Mouse (Mus musculus): ENCODE data around the gene Itga5. TPM values are rescaled to one million over a fixed set of nuclear protein-coding genes. Genes with fewer than 3 reads are reported as not detected.

Gene Itga5
- polyA plus RNA-seq, 1 experiment from 2014 or later, result 6.3 TPM

- 58% methylated on average over 3 of the region's 3 CpGs for WGBS
- Histone ChIP-seq H3K27ac (ENCODE audit: low read depth, low read length) (no peak overlapping the region), H3K36me3 (ENCODE audit: control insufficient read depth, insufficient read depth, low read length) (no peaks in the 10 kb centered on the region), H3K9me3 (ENCODE audit: control insufficient read depth, low read length) (no peaks in the 10 kb centered on the region), H3K4me1 (ENCODE audit: control insufficient read depth, insufficient read depth, low read depth, low read length) (peaks cover 4% of the 10 kb centered on the region), H3K4me2 (ENCODE audit: low read length) (no peak overlapping the region), H3K4me3 (ENCODE audit: low read length) (no peak overlapping the region), H3K27me3 (replicated peaks; ENCODE audit: control insufficient read depth, insufficient read depth, low read length) (no peaks in the 10 kb centered on the region), H3K9ac (ENCODE audit: low read depth, low read length) (no peak overlapping the region)
- 0 out of 2 replicates have a peak, but pooled peaks have one; percentile 17 for ATAC-seq
These were observed 12.2 kb upstream of the Itga5 start for GRCm38 (mm10) chr15:103378665-103379356.

GRCm38 (mm10) chr15:103377752-103378664 lies 11.4 kb upstream of the Itga5 start:
- H3K9me3 ChIP-seq (ENCODE audit: control insufficient read depth, low read length), result no peaks in the 10 kb centered on the region
- H3K4me1 ChIP-seq (ENCODE audit: control insufficient read depth, insufficient read depth, low read depth, low read length), result peaks cover 4% of the 10 kb centered on the region
- ATAC-seq, result no peak
- no peak overlapping the region for H3K4me2 ChIP-seq (ENCODE audit: low read length)
- no peak overlapping the region for H3K27ac ChIP-seq (ENCODE audit: low read depth, low read length)
- H3K27me3 ChIP-seq (replicated peaks; ENCODE audit: control insufficient read depth, insufficient read depth, low read length), result no peaks in the 10 kb centered on the region
- H3K36me3 ChIP-seq (ENCODE audit: control insufficient read depth, insufficient read depth, low read length), result no peaks in the 10 kb centered on the region
- H3K4me3 ChIP-seq (ENCODE audit: low read length), result no peak overlapping the region
- 68% methylated on average over 3 of the region's 3 CpGs for WGBS
- H3K9ac ChIP-seq (ENCODE audit: low read depth, low read length), result no peak overlapping the region

GRCm38 (mm10) chr15:103376837-103377269 lies 10.3 kb upstream of the Itga5 start:
- H3K9me3 ChIP-seq (ENCODE audit: control insufficient read depth, low read length), result no peaks in the 10 kb centered on the region
- no peak overlapping the region for H3K27ac ChIP-seq (ENCODE audit: low read depth, low read length)
- H3K4me2 ChIP-seq (ENCODE audit: low read length), result no peak overlapping the region
- no peaks in the 10 kb centered on the region for H3K27me3 ChIP-seq (replicated peaks; ENCODE audit: control insufficient read depth, insufficient read depth, low read length)
- H3K4me3 ChIP-seq (ENCODE audit: low read length), result no peak overlapping the region
- ATAC-seq, result no peak
- WGBS, result 54% methylated on average over 8 of the region's 8 CpGs
- no peak overlapping the region for H3K9ac ChIP-seq (ENCODE audit: low read depth, low read length)
- no peaks in the 10 kb centered on the region for H3K36me3 ChIP-seq (ENCODE audit: control insufficient read depth, insufficient read depth, low read length)
- peaks cover 4% of the 10 kb centered on the region for H3K4me1 ChIP-seq (ENCODE audit: control insufficient read depth, insufficient read depth, low read depth, low read length)

GRCm38 (mm10) chr15:103375112-103375800 lies 8.7 kb upstream of the Itga5 start:
- H3K4me1 ChIP-seq (ENCODE audit: control insufficient read depth, insufficient read depth, low read depth, low read length), result peaks cover 4% of the 10 kb centered on the region
- H3K4me2 ChIP-seq (ENCODE audit: low read length), result no peak overlapping the region
- no peaks in the 10 kb centered on the region for H3K36me3 ChIP-seq (ENCODE audit: control insufficient read depth, insufficient read depth, low read length)
- H3K4me3 ChIP-seq (ENCODE audit: low read length), result no peak overlapping the region
- H3K27ac ChIP-seq (ENCODE audit: low read depth, low read length), result no peak overlapping the region
- H3K27me3 ChIP-seq (replicated peaks; ENCODE audit: control insufficient read depth, insufficient read depth, low read length), result no peaks in the 10 kb centered on the region
- no peak for ATAC-seq
- 84% methylated on average over 4 of the region's 4 CpGs for WGBS
- H3K9ac ChIP-seq (ENCODE audit: low read depth, low read length), result no peak overlapping the region
- no peaks in the 10 kb centered on the region for H3K9me3 ChIP-seq (ENCODE audit: control insufficient read depth, low read length)

- peaks cover 4% of the 10 kb centered on the region for H3K4me1 ChIP-seq (ENCODE audit: control insufficient read depth, insufficient read depth, low read depth, low read length)
- no peak for ATAC-seq
- H3K9me3 ChIP-seq (ENCODE audit: control insufficient read depth, low read length), result no peaks in the 10 kb centered on the region
- no peak overlapping the region for H3K27ac ChIP-seq (ENCODE audit: low read depth, low read length)
- no peaks in the 10 kb centered on the region; the same call in 1 of the 2 replicates for H3K27me3 ChIP-seq (replicated peaks; ENCODE audit: control insufficient read depth, insufficient read depth, low read length)
- no peak overlapping the region for H3K4me2 ChIP-seq (ENCODE audit: low read length)
- no peak overlapping the region for H3K4me3 ChIP-seq (ENCODE audit: low read length)
- H3K36me3 ChIP-seq (ENCODE audit: control insufficient read depth, insufficient read depth, low read length), result no peaks in the 10 kb centered on the region
- H3K9ac ChIP-seq (ENCODE audit: low read depth, low read length), result no peak overlapping the region
These were observed 5.9 kb upstream of the Itga5 start for GRCm38 (mm10) chr15:103372461-103372860.

- Histone ChIP-seq H3K27me3 (replicated peaks; ENCODE audit: control insufficient read depth, insufficient read depth, low read length) (peaks cover 2% of the 10 kb centered on the region; the same call in 1 of the 2 replicates), H3K27ac (ENCODE audit: low read depth, low read length) (no peak overlapping the region), H3K4me3 (ENCODE audit: low read length) (no peak overlapping the region), H3K9ac (ENCODE audit: low read depth, low read length) (no peak overlapping the region), H3K36me3 (ENCODE audit: control insufficient read depth, insufficient read depth, low read length) (no peaks in the 10 kb centered on the region), H3K9me3 (ENCODE audit: control insufficient read depth, low read length) (no peaks in the 10 kb centered on the region), H3K4me2 (ENCODE audit: low read length) (no peak overlapping the region), H3K4me1 (ENCODE audit: control insufficient read depth, insufficient read depth, low read depth, low read length) (peaks cover 4% of the 10 kb centered on the region)
- ATAC-seq, result no peak
- WGBS, result 89% methylated on average over 1 of the region's 1 CpGs
These were observed 5.2 kb upstream of the Itga5 start for GRCm38 (mm10) chr15:103371741-103372140.

GRCm38 (mm10) chr15:103371208-103371607 lies 4.6 kb upstream of the Itga5 start:
- Histone ChIP-seq H3K4me3 (ENCODE audit: low read length) (no peak overlapping the region), H3K36me3 (ENCODE audit: control insufficient read depth, insufficient read depth, low read length) (no peaks in the 10 kb centered on the region), H3K4me2 (ENCODE audit: low read length) (no peak overlapping the region), H3K27ac (ENCODE audit: low read depth, low read length) (no peak overlapping the region), H3K27me3 (replicated peaks; ENCODE audit: control insufficient read depth, insufficient read depth, low read length) (peaks cover 4% of the 10 kb centered on the region; the same call in 1 of the 2 replicates), H3K4me1 (ENCODE audit: control insufficient read depth, insufficient read depth, low read depth, low read length) (peaks cover 8% of the 10 kb centered on the region), H3K9ac (ENCODE audit: low read depth, low read length) (no peak overlapping the region), H3K9me3 (ENCODE audit: control insufficient read depth, low read length) (no peaks in the 10 kb centered on the region)
- no peak for ATAC-seq
- 44% methylated on average over 2 of the region's 2 CpGs for WGBS

- H3K4me1 ChIP-seq (ENCODE audit: control insufficient read depth, insufficient read depth, low read depth, low read length), result peaks cover 15% of the 10 kb centered on the region
- H3K27ac ChIP-seq (ENCODE audit: low read depth, low read length), result no peak overlapping the region
- no peak overlapping the region for H3K4me2 ChIP-seq (ENCODE audit: low read length)
- H3K27me3 ChIP-seq (replicated peaks; ENCODE audit: control insufficient read depth, insufficient read depth, low read length), result peaks cover 4% of the 10 kb centered on the region; the same call in 1 of the 2 replicates
- no peak for ATAC-seq
- H3K36me3 ChIP-seq (ENCODE audit: control insufficient read depth, insufficient read depth, low read length), result no peaks in the 10 kb centered on the region
- 56% methylated on average over 4 of the region's 4 CpGs for WGBS
- no peak overlapping the region for H3K4me3 ChIP-seq (ENCODE audit: low read length)
- no peaks in the 10 kb centered on the region for H3K9me3 ChIP-seq (ENCODE audit: control insufficient read depth, low read length)
- no peak overlapping the region for H3K9ac ChIP-seq (ENCODE audit: low read depth, low read length)
These were observed 3.9 kb upstream of the Itga5 start for GRCm38 (mm10) chr15:103370462-103370861.

- Histone ChIP-seq H3K4me3 (ENCODE audit: low read length) (no peak overlapping the region), H3K27me3 (replicated peaks; ENCODE audit: control insufficient read depth, insufficient read depth, low read length) (peaks cover 4% of the 10 kb centered on the region; the same call in 1 of the 2 replicates), H3K4me2 (ENCODE audit: low read length) (no peak overlapping the region), H3K9me3 (ENCODE audit: control insufficient read depth, low read length) (no peaks in the 10 kb centered on the region), H3K27ac (ENCODE audit: low read depth, low read length) (no peak overlapping the region), H3K4me1 (ENCODE audit: control insufficient read depth, insufficient read depth, low read depth, low read length) (peaks cover 16% of the 10 kb centered on the region), H3K36me3 (ENCODE audit: control insufficient read depth, insufficient read depth, low read length) (no peaks in the 10 kb centered on the region), H3K9ac (ENCODE audit: low read depth, low read length) (no peak overlapping the region)
- 51% methylated on average over 1 of the region's 1 CpGs for WGBS
- no peak for ATAC-seq
These were observed 2.6 kb upstream of the Itga5 start for GRCm38 (mm10) chr15:103369123-103369522.

Measured in hindbrain, embryonic 16.5 days (tissue).